Mouse (Mus musculus) layer of hippocampus, adult 6 months (tissue): ENCODE data around the gene Zfp110. TPM values are rescaled to one million over a fixed set of nuclear protein-coding genes. Genes with fewer than 3 reads are reported as not detected.

Source experiments
- long read RNA-seq, 2 experiments: library from polyadenylated mRNA; unstranded; transcript quantifications; one replicate each; pipeline ENCODE4 v2.0.0; 2019 to 2020
- polyA plus RNA-seq: library from polyadenylated mRNA; unstranded; fragments of <200 nt; fragmentation: Nextera tagmentation; gene quantifications from 2 replicates; pipeline ENCODE4 v1.2.3, GENCODE M21; 2021

Zfp110 gene
- 8.4 and 8.5 TPM in 2 replicates for polyA plus RNA-seq
- long read RNA-seq, experiment 1, transcript Zfp110-201 (8 exons, 3,591 nt): major isoform, 9 of 17 reads
- long read RNA-seq, experiment 1, partial matches to known transcripts: 3 of 17 reads
- long read RNA-seq, experiment 1, other reads (novel, unspliced or antisense): 4 of 17 reads
- long read RNA-seq, experiment 2, transcript Zfp110-201 (8 exons, 3,591 nt): major isoform, 91 of 109 reads
- long read RNA-seq, experiment 2, partial matches to known transcripts: 6 of 109 reads
- long read RNA-seq, experiment 2, other reads (novel, unspliced or antisense): 10 of 109 reads

DNA sequence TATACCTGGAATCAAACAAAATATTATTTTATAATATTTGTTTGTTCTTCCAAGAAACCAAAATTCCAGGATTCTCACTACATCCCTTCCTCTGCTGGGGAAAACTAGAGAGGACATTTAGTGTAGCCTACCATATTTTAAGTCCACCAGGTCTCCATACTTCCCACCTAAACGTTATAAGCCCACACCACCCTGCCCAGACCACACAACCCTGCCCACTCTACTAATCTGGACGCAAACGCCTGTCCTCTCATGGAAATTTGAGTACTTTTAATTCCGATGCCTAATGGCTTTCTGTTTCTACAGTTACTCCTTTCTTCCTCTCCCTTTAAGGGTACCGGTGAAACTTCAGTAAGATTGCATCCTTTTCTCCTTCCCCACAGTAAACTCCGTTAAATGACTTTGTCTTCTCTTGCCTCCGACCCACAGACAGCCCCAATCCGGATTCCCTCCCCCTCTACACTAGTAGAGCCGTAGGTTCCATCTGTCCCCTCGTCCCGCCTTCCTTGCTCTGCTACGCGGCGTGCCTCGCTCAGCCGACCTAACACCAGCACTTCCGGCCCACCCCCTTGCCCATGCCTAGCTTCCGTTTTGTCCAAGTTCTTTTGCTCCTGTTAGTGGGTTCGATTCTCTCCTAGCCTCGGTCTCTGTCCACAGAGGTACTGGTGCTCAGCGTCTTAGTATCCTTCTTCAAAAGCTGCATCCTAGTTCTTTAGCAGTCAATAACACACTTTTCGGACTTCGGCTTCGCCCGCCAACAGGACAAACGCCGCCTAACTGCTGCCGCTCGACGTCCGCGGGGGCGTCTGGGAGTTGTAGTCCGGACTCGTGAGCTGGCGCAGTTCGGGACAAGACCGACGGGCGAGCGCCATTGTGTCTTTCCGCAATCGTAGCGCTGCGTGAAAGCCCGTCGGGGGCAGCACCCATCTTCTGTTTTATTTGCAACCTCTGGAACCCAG lies at the start of gene Zfp110:
Gene Zfp110, plus strand, starts transcription at position 600 of the 959 bp plus-strand sequence.

DNA sequence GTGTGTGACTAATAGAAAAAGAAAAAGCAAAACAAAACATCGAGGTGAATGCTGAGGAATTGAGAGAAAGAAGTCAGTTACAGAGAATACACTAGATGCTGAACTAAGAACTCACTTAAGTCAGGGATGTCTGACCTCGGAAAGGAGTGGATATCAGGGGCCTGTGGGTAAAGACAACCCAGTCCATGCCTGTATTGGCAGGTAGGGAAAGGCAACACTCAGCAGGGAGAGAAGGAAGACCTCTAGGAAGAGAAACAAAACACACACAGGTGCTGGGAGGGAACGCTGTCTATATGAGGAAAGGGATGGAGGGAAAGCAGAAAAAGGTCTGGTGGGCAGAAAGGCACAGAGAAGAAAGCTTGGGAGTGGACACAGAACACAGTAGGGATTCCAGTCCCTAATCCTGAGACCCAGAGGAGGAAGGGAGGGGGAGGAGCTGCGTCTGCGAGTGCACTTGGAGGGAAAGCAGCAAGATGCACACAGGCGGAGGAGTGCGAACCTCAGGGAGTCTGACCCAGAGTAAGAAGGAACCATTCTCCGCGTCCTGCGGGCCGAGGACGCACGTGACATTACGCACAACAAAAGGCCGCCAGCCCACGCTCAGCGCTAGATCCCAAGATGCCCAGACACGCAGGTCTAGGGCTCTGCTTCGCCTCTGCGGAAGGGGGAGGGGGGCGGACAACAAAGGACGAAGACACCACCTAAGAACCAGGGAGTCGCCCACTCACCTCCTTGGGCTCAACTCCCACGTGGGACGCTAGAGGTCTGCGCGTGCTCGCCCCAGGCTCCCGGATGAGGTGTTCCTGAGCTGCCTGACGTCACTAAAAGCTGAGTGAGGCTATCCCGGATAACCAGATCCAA lies 31.5 kb upstream of the Zfp110 start, which contains the start of gene Zscan18:
Gene Zscan18, minus strand, starts transcription at position 770 of the 861 bp plus-strand sequence.

DNA sequence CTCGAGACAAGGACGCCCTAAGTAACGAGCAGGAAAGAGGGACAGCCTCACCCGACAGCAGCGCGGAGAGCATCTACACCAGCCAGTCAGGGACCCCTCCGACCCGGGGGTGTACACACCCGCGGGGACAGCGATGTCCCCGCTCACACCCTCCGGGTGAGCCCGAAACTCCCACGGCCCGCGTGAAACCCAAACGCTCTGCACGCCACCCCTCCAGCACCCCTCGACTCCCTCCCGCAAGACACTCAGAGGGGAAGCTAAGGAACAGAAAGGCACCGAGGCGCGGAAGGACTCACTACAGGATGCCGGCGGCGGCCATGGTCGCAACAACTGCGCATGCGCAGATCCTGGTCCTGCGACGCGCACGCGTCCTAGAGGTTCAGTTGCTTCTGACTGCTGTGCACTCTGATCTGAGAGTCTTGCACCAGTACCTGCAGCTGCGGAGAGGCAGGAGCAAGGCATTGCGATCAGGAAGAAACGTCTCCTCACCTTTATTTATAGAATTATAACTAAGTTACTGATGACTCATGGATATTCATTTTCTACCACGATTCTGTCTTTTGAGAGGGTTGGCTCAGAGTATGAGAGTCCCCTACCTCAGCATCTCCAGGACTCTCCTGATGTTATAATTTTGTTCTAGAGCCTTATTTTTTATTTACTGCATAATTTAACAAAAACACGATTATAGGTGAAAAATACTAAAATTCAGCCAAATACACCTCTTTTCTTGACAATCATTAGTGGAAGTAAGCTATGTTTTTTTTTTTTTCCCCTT lies 15.9 kb upstream of the Zfp110 start, which contains the start of gene Zfp329:
Gene Zfp329, minus strand, starts transcription at position 338 of the 775 bp plus-strand sequence.

DNA sequence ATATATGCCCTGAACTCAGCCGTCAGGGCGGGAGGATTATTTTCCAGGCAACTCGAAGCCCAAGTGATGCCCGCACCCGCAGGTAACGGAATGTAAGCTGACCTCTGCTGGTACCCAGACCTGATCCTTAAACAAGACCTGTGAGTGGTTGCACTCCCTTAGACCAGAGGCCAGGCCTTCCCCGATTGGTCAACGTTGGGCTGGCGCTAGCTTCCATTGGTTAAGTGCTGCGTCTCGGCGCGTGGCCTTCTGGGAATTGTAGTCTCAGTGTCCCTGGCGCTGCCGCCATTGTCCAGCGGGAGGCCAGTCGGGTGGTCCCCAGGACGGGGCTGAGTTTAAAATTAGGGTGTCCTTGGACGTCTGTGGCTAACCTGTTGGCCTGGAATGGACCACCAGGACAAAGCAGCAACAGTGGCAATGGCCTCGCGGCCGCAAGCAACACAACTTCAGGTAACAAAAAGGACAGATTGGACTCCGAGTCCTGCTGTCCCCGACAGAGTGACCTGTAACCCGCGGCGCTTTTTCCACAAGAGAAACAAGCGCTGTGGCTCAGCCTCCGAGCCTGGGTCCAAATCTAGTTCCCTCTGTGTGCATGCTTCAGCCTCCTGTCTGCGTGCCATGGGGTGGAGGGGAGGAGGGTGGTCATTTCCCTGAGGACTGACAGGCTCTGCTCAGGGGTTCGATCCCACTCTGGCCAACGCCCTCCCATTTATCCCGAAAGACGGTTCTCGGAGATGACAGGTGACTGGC lies 46.5 kb downstream of the Zfp110 start, which contains the start of gene Zfp128:
Gene Zfp128, plus strand, starts transcription at position 267 of the 750 bp plus-strand sequence.

DNA sequence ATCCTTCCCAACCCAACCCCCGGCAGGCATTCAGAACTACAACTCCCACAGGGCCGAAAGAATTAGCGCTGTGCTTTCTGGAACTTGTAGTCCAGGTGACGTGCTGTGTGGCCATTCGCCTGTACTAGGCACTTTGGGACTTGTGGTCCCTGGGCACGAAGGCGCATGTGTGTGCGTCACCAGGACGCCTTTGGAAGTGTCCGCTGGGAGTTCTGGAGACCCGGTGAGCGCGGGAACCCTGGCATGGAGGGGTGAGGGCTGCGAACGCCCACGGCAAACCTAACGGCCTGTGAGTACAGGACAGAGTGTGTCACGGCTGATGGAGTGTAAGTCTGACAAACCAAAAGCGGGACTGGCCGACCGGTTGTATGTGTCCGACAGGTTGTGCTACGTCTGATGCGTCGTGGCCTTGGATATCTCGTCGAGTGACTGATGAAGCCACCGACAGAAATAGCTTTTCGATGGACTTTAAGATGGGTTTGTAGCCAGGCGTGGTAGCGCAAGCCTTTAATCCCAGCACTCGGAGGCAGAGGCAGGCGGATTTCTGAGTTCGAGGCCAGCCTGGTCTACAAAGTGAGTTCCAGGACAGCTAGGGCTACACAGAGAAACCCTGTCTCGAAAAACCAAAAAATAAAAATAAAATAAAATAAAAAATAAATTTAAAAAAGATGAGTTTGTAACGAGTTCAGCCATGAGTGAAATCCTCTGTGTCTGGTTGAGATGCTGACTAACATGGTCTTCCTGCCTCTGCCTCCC lies 63.3 kb downstream of the Zfp110 start, which contains the start of gene Zscan22:
Gene Zscan22, plus strand, starts transcription at position 161 of the 756 bp plus-strand sequence.

Other genes starting within 250 kb of the Zfp110 start
- gene Vmn2r53, start 226.0 kb upstream of the Zfp110 start, polyA plus RNA-seq: not detected in 2 replicates
- gene Vmn2r54, start 194.4 kb upstream of the Zfp110 start, polyA plus RNA-seq: not detected in 2 replicates
- not detected in 2 replicates for gene Vmn2r55, start 149.8 kb upstream of the Zfp110 start, polyA plus RNA-seq
- gene Vmn2r56, start 99.8 kb upstream of the Zfp110 start, polyA plus RNA-seq: not detected in 2 replicates
- 8.7 and 8.8 TPM in 2 replicates for gene Zscan18, start 31.1 kb upstream of the Zfp110 start, polyA plus RNA-seq
- 7.9 and 9.7 TPM in 2 replicates for gene Zfp329, start 15.9 kb upstream of the Zfp110 start, polyA plus RNA-seq
- 3.5 TPM in 2 replicates for gene Zfp128, start 46.4 kb downstream of the Zfp110 start, polyA plus RNA-seq
- gene Zscan22, start 63.1 kb downstream of the Zfp110 start, polyA plus RNA-seq: 11.5 and 11.8 TPM in 2 replicates
- 627 and 629 TPM in 2 replicates for gene Rps5, start 87.5 kb downstream of the Zfp110 start, polyA plus RNA-seq
- 0.39 TPM in 2 replicates for gene Rnf225, start 92.7 kb downstream of the Zfp110 start, polyA plus RNA-seq
- 2.2 TPM in 2 replicates for gene Zfp324, start 131.1 kb downstream of the Zfp110 start, polyA plus RNA-seq
- 3.7 and 4.2 TPM in 2 replicates for gene Zfp446, start 143.1 kb downstream of the Zfp110 start, polyA plus RNA-seq
- 0.06 TPM in 1 of 2 replicates, not detected in the other for gene Slc27a5, start 163.4 kb downstream of the Zfp110 start, polyA plus RNA-seq
- gene Trim28, start 164.4 kb downstream of the Zfp110 start, polyA plus RNA-seq: 83.4 and 85.0 TPM in 2 replicates
- gene Zbtb45, start 175.3 kb downstream of the Zfp110 start, polyA plus RNA-seq: 8.1 and 9.6 TPM in 2 replicates
- 316 and 338 TPM in 2 replicates for gene Chmp2a, start 200.0 kb downstream of the Zfp110 start, polyA plus RNA-seq
- gene Ube2m, start 203.5 kb downstream of the Zfp110 start, polyA plus RNA-seq: 23.7 and 27.4 TPM in 2 replicates
- gene Mzf1, start 220.0 kb downstream of the Zfp110 start, polyA plus RNA-seq: 6.5 and 7.3 TPM in 2 replicates